Mouse (Mus musculus): ENCODE data around the gene Igflr1. TPM values are rescaled to one million over a fixed set of nuclear protein-coding genes. Genes with fewer than 3 reads are reported as not detected.
A peak's percentile ranks its signal among the peaks of the same experiment; 100 is the strongest.

Igflr1 gene
- total RNA-seq (2017): 0.43 TPM in 1 of 3 replicates, not detected in the others

GRCm38 (mm10) chr7:30564970-30565571 is at the start of gene Igflr1:
Gene Igflr1 (plus strand): TSS chr7:30565427.
- no peak for ATAC-seq (replicated peaks; ENCODE audit: insufficient number of reproducible peaks, low FRiP score, low TSS enrichment, poor library complexity, severe bottlenecking)

DNA sequence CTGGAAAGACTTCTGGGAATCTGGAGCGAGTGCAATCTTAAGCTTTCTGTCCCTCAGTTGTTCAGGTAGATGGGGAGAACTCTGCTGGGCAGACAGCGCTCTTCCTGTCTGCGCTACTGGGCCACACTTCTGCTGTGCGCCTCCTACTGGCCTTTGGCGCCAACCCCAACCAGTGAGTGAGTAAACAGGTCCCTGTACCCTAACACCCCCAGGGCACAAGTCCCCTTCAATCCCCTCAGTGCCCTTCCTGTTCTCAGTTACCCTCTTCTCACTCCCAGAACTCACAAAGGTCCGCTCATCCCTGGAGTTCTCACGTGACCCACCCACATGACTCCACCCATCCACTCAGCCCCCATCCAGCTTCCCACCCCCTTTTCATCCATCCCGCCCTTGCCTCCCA is 46.9 kb upstream of the Igflr1 start:
- no peak for ATAC-seq (replicated peaks; ENCODE audit: insufficient number of reproducible peaks, low FRiP score, low TSS enrichment, poor library complexity, severe bottlenecking)

GRCm38 (mm10) chr7:30520396-30520795 is 44.8 kb upstream of the Igflr1 start:
- ATAC-seq (replicated peaks; ENCODE audit: insufficient number of reproducible peaks, low FRiP score, low TSS enrichment, poor library complexity, severe bottlenecking): no peak

DNA sequence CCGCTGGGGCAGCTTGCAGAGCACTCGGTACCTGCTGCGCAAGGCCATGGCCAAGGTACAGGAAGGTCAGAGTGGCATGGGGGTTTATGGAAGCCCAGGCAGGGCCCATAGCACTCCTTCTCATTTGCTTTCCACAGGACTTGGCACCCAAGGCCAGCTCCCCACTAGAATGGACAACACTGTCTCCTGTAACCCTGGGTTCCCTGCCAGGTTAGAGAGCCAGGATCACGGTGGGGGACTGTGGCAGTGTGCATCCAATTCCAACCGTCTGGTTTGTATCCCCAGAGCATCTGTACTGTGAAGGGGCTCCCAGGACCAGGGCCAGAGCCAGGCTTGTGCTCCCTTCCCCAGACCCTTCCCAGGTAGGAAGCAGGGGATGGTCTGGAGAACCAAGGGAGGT is 44.4 kb upstream of the Igflr1 start:
- ATAC-seq (replicated peaks; ENCODE audit: insufficient number of reproducible peaks, low FRiP score, low TSS enrichment, poor library complexity, severe bottlenecking): no peak

DNA sequence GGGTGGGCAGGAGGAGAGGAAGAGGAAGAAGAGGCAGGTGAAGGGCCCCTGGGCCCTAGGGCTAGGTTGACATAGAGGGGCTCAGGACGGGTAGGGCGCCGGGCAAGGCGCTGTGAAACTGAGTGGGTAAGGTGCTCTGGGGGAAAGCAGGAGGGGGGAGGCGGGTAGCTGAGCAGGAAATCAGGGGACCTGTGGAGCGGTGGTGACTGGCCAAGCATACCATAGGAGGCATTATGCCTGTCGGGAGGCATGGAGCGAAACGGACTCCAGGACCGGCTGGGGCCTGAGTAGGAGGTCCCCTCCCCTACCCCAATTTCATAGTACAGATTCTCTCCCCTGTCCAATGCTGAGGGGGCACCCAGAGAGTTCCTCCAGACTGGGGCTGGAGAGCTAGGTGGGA is 42.4 kb upstream of the Igflr1 start:
- ATAC-seq (replicated peaks; ENCODE audit: insufficient number of reproducible peaks, low FRiP score, low TSS enrichment, poor library complexity, severe bottlenecking): no peak

DNA sequence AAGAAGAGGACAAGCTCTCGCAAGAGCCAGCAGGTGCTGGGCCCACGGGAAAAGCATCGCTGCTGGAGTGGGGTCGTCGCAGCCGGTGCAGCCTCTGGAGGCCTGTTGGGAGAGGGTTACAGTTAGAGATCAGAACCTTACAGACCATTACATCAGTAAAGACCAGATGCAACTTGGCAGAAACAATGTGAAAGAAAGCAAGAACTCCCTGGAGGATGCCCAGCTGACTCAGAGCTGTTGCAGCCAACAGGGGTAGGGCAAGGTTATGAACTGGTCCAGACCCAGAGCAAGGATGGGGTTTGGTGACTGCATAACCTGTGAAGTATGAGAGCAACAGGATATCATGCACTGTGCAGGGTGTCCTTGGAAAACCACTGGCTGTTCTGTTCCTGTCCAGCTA is 40.7 kb upstream of the Igflr1 start:
- no peak for ATAC-seq (replicated peaks; ENCODE audit: insufficient number of reproducible peaks, low FRiP score, low TSS enrichment, poor library complexity, severe bottlenecking)

GRCm38 (mm10) chr7:30525954-30526353 is 39.3 kb upstream of the Igflr1 start:
- no peak for ATAC-seq (replicated peaks; ENCODE audit: insufficient number of reproducible peaks, low FRiP score, low TSS enrichment, poor library complexity, severe bottlenecking)

- ATAC-seq (replicated peaks; ENCODE audit: insufficient number of reproducible peaks, low FRiP score, low TSS enrichment, poor library complexity, severe bottlenecking): no peak
These were observed 38.8 kb upstream of the Igflr1 start for GRCm38 (mm10) chr7:30526399-30526798.

DNA sequence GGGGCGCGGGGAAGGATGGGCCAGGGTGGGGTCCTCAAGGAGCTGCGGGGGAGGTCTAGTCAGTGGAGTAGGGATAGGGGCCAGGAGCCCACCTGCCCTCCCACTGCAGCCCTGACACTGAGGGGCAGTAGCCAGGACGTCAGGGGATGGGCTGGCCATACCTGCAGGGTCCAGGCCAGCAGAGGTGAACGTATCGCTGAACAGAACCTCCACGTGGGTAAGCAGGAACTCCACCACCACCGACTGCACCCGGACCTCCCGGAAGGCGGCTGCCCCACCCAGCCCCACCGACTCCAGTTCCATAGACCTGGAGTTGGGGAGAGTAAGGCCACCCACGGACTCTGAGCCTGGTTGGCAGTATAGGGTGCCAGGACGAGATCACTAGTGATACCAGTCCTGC is 38.2 kb upstream of the Igflr1 start:
- ATAC-seq (replicated peaks; ENCODE audit: insufficient number of reproducible peaks, low FRiP score, low TSS enrichment, poor library complexity, severe bottlenecking): no peak

DNA sequence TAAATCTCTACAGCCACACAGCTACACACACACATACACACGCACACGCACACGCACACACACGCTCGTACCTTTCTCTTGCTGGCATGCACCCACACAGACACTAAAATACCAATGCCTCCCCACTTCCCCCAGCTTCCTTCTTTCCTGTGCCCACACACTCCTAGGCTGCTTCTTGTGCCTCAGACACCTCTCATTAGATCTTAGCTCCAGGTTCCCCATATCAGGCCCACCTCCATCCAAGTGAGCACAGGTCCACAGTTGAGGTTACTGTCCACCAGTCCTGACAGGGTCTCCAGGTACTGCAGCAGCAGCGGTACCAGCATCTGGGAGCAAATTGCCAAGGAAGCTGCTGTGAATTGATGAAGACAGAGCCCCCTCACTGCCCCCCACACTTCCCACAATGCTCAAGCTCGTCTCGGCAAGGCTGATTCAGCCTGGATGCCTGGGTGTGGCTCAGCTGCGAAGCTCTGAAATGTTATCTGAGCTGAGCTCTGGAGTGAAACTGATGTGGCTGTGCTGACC is 33.9 kb upstream of the Igflr1 start:
- ATAC-seq (replicated peaks; ENCODE audit: insufficient number of reproducible peaks, low FRiP score, low TSS enrichment, poor library complexity, severe bottlenecking): no peak

GRCm38 (mm10) chr7:30532931-30533330 is 32.3 kb upstream of the Igflr1 start:
- ATAC-seq (replicated peaks; ENCODE audit: insufficient number of reproducible peaks, low FRiP score, low TSS enrichment, poor library complexity, severe bottlenecking): no peak

DNA sequence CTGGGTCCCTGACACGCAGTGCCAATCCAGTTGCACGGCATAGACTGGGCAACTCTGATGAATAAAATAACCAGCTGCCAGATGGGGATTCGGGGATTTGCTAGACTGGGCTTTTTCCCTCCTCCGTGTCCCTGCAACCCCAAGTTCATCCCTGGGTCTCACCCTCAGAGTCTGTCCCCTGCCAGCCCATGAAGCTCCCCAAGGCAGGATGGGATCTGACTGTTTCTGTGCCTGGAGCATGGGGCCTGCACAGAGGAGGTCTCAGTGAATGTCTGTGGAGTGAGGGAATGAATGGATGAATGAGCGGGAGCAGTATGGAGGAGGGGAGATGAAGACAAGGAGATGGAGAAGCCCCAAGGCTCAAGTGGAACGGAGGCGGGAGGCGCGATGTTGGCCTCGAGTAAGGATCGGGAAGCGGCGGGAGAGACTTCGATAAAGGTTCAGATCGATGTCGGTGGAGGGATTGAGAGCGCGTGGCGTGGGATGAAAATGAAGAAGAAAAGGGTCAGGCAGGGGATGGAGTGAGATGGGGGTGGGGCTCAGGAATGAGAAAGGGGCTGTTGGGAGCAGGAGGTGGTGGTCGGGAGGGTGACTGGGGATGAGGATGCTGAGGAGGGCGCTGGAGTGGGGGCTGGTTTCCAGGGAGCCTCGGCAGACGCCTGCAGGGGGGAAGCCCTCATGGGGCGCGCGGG is 31.1 kb upstream of the Igflr1 start:
- ATAC-seq (replicated peaks; ENCODE audit: insufficient number of reproducible peaks, low FRiP score, low TSS enrichment, poor library complexity, severe bottlenecking): no peak; the same call in 1 of the 2 replicates

GRCm38 (mm10) chr7:30534633-30535577 is 30.3 kb upstream of the Igflr1 start, which contains the start of gene Arhgap33:
Gene Arhgap33 (minus strand): TSS chr7:30535060.
- ATAC-seq (replicated peaks; ENCODE audit: insufficient number of reproducible peaks, low FRiP score, low TSS enrichment, poor library complexity, severe bottlenecking): peak; percentile 89

- ATAC-seq (replicated peaks; ENCODE audit: insufficient number of reproducible peaks, low FRiP score, low TSS enrichment, poor library complexity, severe bottlenecking): no peak; the same call in 1 of the 2 replicates
These were observed 24.7 kb upstream of the Igflr1 start for GRCm38 (mm10) chr7:30540572-30540971.

DNA sequence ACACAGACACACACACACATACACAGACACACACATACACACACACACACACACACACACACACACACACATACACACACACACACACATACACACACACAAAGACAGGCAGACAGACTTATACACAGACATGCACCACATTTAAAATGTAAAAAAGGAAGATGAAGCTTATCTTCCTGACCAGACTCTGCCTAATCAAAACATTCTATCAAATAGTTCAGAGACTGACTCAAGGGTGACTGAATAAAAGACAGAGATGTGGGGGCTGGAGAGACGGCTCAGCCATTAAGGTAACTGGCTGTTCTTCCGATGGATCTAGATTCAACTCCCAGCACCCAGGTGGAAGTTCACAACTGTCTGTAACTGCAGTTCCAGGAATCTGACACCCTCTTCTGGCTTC is 20.9 kb upstream of the Igflr1 start:
- no peak for ATAC-seq (replicated peaks; ENCODE audit: insufficient number of reproducible peaks, low FRiP score, low TSS enrichment, poor library complexity, severe bottlenecking)

- ATAC-seq (replicated peaks; ENCODE audit: insufficient number of reproducible peaks, low FRiP score, low TSS enrichment, poor library complexity, severe bottlenecking): no peak
These were observed 15.3 kb upstream of the Igflr1 start for GRCm38 (mm10) chr7:30549880-30550279.

GRCm38 (mm10) chr7:30550603-30551002 is 14.6 kb upstream of the Igflr1 start:
- ATAC-seq (replicated peaks; ENCODE audit: insufficient number of reproducible peaks, low FRiP score, low TSS enrichment, poor library complexity, severe bottlenecking): no peak

- peak; percentile 29; the same call in 1 of the 2 replicates for ATAC-seq (replicated peaks; ENCODE audit: insufficient number of reproducible peaks, low FRiP score, low TSS enrichment, poor library complexity, severe bottlenecking)
These were observed 13.7 kb upstream of the Igflr1 start for GRCm38 (mm10) chr7:30551445-30552101.

Data from monocyte, adult 5-6 weeks (primary cell).